Mouse (Mus musculus) bone marrow, adult 2 months (tissue): Measurements from ENCODE around the gene Zbtb8a.

Experiments
- CTCF ChIP-seq: fragments of 200-500 bp; IDR thresholded peaks from 2 replicates; pipeline ENCODE4 v1.5.1; 2011; ENCODE audit warnings: low read length, control low read depth; ENCODE audit not compliant: control insufficient read depth, insufficient read depth
- POLR2A ChIP-seq: fragments of 200-500 bp; IDR thresholded peaks from 2 replicates; pipeline ENCODE4 v1.6.1; 2011; ENCODE audit warnings: low read depth, mild to moderate bottlenecking, control low read depth, low read length, borderline replicate concordance; ENCODE audit not compliant: control insufficient read depth

DNA sequence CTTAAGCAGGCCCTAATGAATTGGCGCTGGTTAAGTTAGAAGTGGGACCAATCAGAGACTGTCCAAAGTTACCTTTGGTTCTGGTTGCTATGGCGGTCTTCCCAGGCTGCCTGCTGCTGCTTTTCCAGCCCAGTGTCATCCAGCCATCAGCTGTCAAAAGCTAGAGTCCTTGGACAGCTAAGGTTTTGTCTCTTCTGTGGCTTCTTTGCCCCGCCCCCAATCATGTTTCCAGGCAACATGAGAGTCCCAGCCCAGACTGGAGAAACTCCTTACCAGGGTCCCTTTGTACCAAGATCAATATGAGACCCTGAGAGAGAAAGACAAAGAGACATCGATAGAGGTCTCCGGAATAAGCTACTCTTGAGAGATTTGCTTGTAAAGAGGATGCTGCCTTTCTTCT lies 10.5 kb upstream of the Zbtb8a start:
- TF ChIP-seq POLR2A, result no peak
- no peak for TF ChIP-seq CTCF
